Mouse (Mus musculus): ENCODE results near the gene Arsg.

Gene Arsg

GRCm38 (mm10) chr11:109495771-109496474 lies 22.7 kb downstream of the Arsg start:
- no peak for DNase-seq (ENCODE audit: low spot score in 2 of 2)

- no peak for DNase-seq (ENCODE audit: low spot score in 2 of 2)
Observed at GRCm38 (mm10) chr11:109496475-109496993, 23.4 kb downstream of the Arsg start.

- no peak for DNase-seq (ENCODE audit: low spot score in 2 of 2)
Observed at GRCm38 (mm10) chr11:109496996-109497714, 24.0 kb downstream of the Arsg start.

- no peak for DNase-seq (ENCODE audit: low spot score in 2 of 2)
Observed at GRCm38 (mm10) chr11:109497990-109498389, 24.8 kb downstream of the Arsg start.

GRCm38 (mm10) chr11:109500206-109500605 lies 27.0 kb downstream of the Arsg start:
- no peak for DNase-seq (ENCODE audit: low spot score in 2 of 2)

- DNase-seq (ENCODE audit: low spot score in 2 of 2): no peak
Observed at GRCm38 (mm10) chr11:109504977-109505376, 31.8 kb downstream of the Arsg start.

DNA sequence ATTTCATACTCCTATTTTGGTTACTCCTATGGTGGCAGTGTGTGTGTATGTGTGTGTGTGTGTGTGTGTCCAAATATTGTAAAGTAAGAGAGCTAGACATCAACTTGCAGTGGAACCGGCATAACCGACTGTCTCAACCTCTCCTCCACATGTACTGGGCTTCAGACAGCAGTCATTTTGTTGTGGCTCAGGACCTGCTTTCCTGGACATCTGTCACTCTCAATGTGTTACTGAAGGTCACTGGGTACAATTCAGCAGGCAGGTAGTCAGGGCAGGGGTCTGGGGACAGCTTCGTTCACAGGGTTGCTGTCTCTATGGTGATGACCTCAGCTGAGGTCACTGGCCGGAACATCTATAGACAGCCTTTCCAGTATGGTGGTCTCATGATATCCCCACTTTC lies 32.6 kb downstream of the Arsg start:
- no peak for DNase-seq (ENCODE audit: low spot score in 2 of 2)

DNA sequence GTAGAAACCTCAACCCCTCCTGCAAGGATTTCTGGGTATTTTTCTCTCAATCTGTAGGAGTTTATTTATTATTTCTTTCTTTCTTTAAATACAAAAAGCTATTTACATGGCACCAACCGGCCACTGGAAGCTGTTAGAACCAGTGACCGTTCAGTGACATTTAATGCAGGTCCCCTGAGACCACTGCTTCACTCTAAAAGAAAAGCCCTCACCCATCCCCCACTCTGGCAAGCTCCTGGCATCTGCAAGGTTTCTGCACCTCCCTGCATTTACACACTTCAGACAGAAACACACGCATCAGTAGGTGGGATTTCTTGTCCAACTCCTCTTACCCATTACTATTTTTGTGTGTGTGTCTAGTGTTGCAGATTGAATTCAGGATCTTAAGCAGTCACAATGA lies 33.9 kb downstream of the Arsg start:
- DNase-seq (ENCODE audit: low spot score in 2 of 2): no peak

- DNase-seq (ENCODE audit: low spot score in 2 of 2): no peak
Observed at GRCm38 (mm10) chr11:109512995-109513675, 40.0 kb downstream of the Arsg start.

DNA sequence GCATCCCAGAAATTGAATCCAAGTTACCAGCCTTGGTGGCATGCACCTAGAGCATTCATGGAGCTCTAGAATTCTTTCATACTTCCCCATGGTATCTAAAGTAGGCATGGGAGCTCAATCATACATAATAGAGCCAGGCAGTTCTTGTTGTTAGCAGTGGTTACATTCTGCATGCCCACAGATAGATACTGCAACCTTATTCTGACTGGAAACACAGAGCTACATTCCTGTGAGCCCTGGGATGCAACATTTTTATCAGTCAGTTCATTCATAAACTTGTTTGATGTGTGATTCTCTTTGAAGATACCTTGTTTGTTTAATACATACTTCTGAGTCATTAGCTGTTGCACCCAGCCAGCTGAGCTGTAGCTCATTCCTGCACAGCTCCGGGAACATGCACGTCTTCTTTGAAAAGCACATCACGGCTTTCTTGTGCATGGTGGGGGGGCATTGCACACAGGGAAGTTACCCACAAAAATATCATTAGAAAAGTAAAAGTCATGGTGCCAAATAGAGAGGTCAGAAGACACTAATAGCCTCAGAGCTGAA lies 41.0 kb downstream of the Arsg start:
- DNase-seq (ENCODE audit: low spot score in 2 of 2): no peak

DNA sequence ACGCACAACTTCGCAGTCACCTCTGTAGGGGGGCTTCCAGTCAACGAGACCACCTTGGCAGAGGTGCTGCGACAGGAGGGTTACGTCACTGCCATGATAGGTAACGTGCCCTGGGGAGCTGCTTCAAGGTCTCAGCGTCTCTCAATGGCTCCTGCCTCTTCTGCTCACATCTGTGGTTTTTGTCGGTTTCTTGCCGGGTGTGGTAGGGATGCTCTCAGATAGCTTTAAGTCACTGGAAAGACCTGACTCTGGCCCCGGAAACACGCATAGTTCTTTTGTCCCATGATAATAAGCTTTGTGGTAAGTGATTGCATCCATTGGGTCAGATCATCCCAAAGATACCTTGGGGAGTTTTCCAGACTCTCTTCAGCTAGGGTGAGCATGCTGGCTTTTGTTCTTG lies 44.2 kb downstream of the Arsg start:
- DNase-seq (ENCODE audit: low spot score in 2 of 2): no peak

GRCm38 (mm10) chr11:109517816-109518215 lies 44.6 kb downstream of the Arsg start:
- no peak for DNase-seq (ENCODE audit: low spot score in 2 of 2)

- DNase-seq (ENCODE audit: low spot score in 2 of 2): no peak
Observed at GRCm38 (mm10) chr11:109520958-109521357, 47.8 kb downstream of the Arsg start.

- no peak for DNase-seq (ENCODE audit: low spot score in 2 of 2)
Observed at GRCm38 (mm10) chr11:109524869-109525268, 51.7 kb downstream of the Arsg start.

- no peak for DNase-seq (ENCODE audit: low spot score in 2 of 2)
Observed at GRCm38 (mm10) chr11:109525571-109525970, 52.4 kb downstream of the Arsg start.

DNA sequence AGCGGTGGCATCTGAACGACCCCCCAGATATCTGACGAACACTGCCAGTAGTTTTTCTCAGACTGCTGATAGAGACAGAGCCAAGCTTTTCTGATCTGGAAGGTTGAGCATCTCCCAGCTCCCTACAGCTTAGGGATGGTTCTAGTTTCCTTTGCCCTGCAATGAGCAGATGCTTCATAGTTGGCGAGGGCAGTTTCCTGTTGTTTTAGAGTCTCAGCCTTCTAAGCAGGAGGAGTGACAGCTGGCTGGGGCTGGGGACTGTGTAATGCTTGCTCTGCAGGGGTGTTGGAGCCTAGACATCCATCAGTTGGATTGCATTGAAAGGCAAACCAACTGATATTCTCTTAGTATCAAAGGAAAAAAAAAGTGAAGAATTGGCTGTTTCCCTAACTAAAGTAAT lies 56.9 kb downstream of the Arsg start:
- DNase-seq (ENCODE audit: low spot score in 2 of 2): no peak

DNA sequence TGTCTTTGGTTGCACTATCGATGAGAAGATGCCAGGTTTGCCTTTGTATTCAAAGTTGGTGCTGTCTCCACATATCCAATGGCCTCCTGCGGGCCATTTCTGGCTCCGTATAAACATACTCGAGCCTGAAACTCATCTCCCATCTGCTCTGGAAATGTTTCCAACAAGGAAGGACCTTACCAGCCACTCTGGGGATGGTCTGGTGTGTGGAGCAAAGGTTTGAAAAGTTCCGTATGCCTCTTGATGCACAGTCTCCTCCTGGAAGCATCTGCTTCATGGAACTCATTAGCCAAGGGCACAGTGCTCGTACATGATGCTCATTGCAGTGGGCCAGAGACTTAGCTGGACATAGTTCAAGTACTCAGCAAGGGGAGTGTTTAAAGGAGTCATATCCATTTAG lies 62.8 kb downstream of the Arsg start:
- DNase-seq (ENCODE audit: low spot score in 2 of 2): no peak

GRCm38 (mm10) chr11:109536939-109537338 lies 63.8 kb downstream of the Arsg start:
- DNase-seq (ENCODE audit: low spot score in 2 of 2): no peak

DNA sequence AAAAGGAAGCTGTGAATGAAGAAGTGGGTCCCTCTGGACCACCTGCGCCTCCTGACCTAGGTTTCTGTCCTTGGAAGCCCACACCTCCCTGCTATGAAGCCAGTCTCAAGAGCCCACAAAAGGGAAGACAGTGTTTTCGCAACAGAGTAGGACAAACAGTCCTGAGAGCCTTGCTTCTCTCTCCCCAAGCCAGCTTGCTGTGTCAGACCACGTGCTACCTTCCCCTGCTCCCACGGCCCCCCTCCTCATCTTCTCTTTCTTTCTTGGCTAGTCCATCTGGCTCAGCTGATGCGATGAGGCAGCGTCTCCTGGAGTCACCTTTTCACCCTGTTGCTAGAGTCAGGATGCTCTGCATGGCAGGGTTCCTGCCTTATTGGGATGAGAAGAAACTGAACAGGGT lies 66.1 kb downstream of the Arsg start:
- DNase-seq (ENCODE audit: low spot score in 2 of 2): no peak

DNA sequence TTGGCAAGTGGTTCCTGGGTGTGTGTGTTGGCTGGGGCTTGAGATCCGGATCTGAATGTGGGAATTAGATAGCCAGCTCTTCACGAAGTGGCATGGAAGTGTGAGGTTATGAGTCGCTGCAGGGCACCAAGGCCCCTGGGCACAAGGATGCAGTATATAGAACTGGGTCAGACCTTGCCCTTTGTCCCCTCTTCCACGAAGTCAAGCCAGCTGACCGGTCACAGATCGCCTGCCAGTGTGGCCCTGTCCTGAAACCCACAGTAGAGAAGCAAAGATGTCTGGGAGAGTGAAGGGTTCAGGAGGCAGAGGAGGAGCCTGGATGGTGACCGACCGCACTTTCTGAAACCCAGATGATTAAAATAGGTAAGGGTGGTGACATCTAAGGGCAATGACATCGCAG lies 70.3 kb downstream of the Arsg start:
- DNase-seq (ENCODE audit: low spot score in 2 of 2): no peak

GRCm38 (mm10) chr11:109544432-109544831 lies 71.3 kb downstream of the Arsg start:
- DNase-seq (ENCODE audit: low spot score in 2 of 2): no peak

GRCm38 (mm10) chr11:109545265-109545664 lies 72.1 kb downstream of the Arsg start:
- no peak for DNase-seq (ENCODE audit: low spot score in 2 of 2)

All from frontal cortex, postnatal 25 days (tissue).